ENCODE assay signal across 9 mouse cellular contexts in the genomic region with DNA sequence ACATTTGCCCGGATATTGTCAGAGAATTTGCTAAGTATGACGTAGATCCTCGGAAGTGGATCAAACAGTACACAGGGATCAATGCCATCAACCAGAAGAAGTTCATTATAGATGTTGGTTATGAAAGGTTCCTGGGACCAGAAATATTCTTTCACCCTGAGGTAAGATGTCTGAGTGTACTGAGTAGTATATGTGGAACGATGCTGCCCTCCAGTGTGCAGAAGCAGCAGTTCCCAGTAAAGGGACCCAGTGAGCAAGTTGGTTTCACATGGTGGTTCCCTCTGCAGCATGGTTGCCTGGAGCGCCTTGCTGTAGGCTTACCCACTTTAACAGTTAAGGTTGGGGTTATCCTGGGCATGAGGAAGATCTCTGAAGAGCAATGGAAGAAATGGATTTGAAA.
DNase-seq lines count a peak whose midpoint lies in the region; ATAC-seq and TF ChIP-seq lines count a peak whose summit lies in the region.
"Had no signal": no experiment of that assay in that cellular context is flagged by ENCODE, and none has a peak within 500 bp of the region (broad histone marks: within the 10 kb centered on the region; RNA-seq: fewer than 3 reads in every experiment).

No protein-coding gene starts in this region.

- TF ChIP-seq CTCF in layer of hippocampus, adult 2 months (conservative IDR thresholded peaks at IDR 0.05), result peak; percentile 92
- peak; percentile 23; the same call in 1 of the 2 replicates for TF ChIP-seq CTCF in small intestine, adult 2 months (IDR thresholded peaks at IDR 0.05; ENCODE audit: extremely low read depth, insufficient read length, insufficient replicate concordance, low read depth, low read length)

- peak; percentile 39 for DNase-seq in ovary, postnatal 36 days (ENCODE audit: low spot score)
- DNase-seq in ovary, adult 18-20 months (ENCODE audit: low spot score), result no peak
- DNase-seq in adrenal gland, postnatal 25 days, result peak; percentile 42
- peak; percentile 57 for DNase-seq in embryonic facial prominence, embryonic 10.5 days (ENCODE audit: low spot score)
- DNase-seq in heart, postnatal 10 days, result peak; percentile 58 to 66
- DNase-seq in layer of hippocampus, adult 2 months (ENCODE audit: low spot score in 2 of 2), result peak; percentile 60 to 62

- H3K4me3 ChIP-seq in embryonic facial prominence, embryonic 10.5 days, result no peak overlapping the region
- H3K4me3 ChIP-seq in layer of hippocampus, adult 2 months, result no peak overlapping the region
- no peak overlapping the region for H3K4me3 ChIP-seq in small intestine, adult 2 months (ENCODE audit: low read depth, low read length)
- H3K4me3 ChIP-seq: megakaryocyte, embryonic 14.5 days had no signal

- H3K4me1 ChIP-seq in embryonic facial prominence, embryonic 10.5 days, result no peaks in the 10 kb centered on the region
- H3K4me1 ChIP-seq in small intestine, adult 2 months (ENCODE audit: control insufficient read depth, insufficient read depth, insufficient read length, low read length), result no peaks in the 10 kb centered on the region

- no peaks in the 10 kb centered on the region for H3K9me3 ChIP-seq in embryonic facial prominence, embryonic 10.5 days
- H3K9me3 ChIP-seq: megakaryocyte, embryonic 14.5 days had no signal

- intact Hi-C loops in heart, postnatal 10 days (cut with DNase I), result loop anchor here (2.0 to 5.0 kb wide), 3 partner anchors 394 to 644 kb away; no protein-coding TSS in a partner anchor

- no peaks in the 10 kb centered on the region for H3K27me3 ChIP-seq in embryonic facial prominence, embryonic 10.5 days (replicated peaks; ENCODE audit: low read depth, poor library complexity, severe bottlenecking)
- no peaks in the 10 kb centered on the region for H3K27me3 ChIP-seq in small intestine, adult 2 months (ENCODE audit: control insufficient read depth, insufficient read depth, low read length)

- no peaks in the 10 kb centered on the region for H3K36me3 ChIP-seq in embryonic facial prominence, embryonic 10.5 days (replicated peaks)
- no peaks in the 10 kb centered on the region for H3K36me3 ChIP-seq in small intestine, adult 2 months (ENCODE audit: control insufficient read depth, insufficient read depth, low read length)

- TF ChIP-seq POLR2A in small intestine, adult 2 months (IDR thresholded peaks at IDR 0.05; ENCODE audit: low read depth, low read length), result no peak

- peak; percentile 92 for ATAC-seq in megakaryocyte progenitor cell, adult 5-6 weeks (replicated peaks; ENCODE audit: poor library complexity)

- WGBS in embryonic facial prominence, embryonic 10.5 days, result 75% methylated on average over 5 of the region's 5 CpGs
- WGBS in small intestine, adult 2 months, result 56% methylated on average over 5 of the region's 5 CpGs

- no peak overlapping the region for H3K27ac ChIP-seq in embryonic facial prominence, embryonic 10.5 days (replicated peaks)
- H3K27ac ChIP-seq in layer of hippocampus, adult 2 months, result no peak overlapping the region
- no peak overlapping the region for H3K27ac ChIP-seq in small intestine, adult 2 months (ENCODE audit: insufficient read depth, low read depth, low read length)
